Mouse (Mus musculus) midbrain, postnatal 0 days (tissue): ENCODE measurements around the gene Hcar1. TPM values are rescaled to one million over a fixed set of nuclear protein-coding genes. Genes with fewer than 3 reads are reported as not detected.

ENCODE experiments used
- ATAC-seq: fragments of 200-750 bp; cut with Nextera tagmentation; 2 replicates; pipeline ENCODE4 v1.8.0; 2017; ENCODE audit warnings: moderate number of reproducible peaks, mild to moderate bottlenecking, moderate TSS enrichment, moderate library complexity; ENCODE audit not compliant: low FRiP score
- DNase-seq: peaks from one replicate; pipeline ENCODE4 v3.0.0-alpha.2; 2015; ENCODE audit warnings: low spot score
- H3K27ac ChIP-seq: fragments of 300-500 bp; sonication (generic); 2 replicates; pipeline ENCODE4 v1.5.1; 2014; ENCODE audit warnings: low read depth, mild to moderate bottlenecking, low read length, mixed read lengths
- H3K27me3 ChIP-seq: fragments of 300-500 bp; sonication (generic); 2 replicates; pipeline ENCODE4 v1.6.1; 2014; ENCODE audit warnings: low read length, control low read depth, mixed read lengths; ENCODE audit not compliant: insufficient read depth
- H3K36me3 ChIP-seq: fragments of 300-500 bp; sonication (generic); 2 replicates; pipeline ENCODE4 v1.6.1; 2014; ENCODE audit warnings: low read length, control low read depth, mixed read lengths; ENCODE audit not compliant: insufficient read depth
- H3K4me1 ChIP-seq: fragments of 300-500 bp; sonication (generic); 2 replicates; pipeline ENCODE4 v1.6.1; 2014; ENCODE audit warnings: mild to moderate bottlenecking, control low read depth, antibody characterized with exemption, low read length, mixed read lengths; ENCODE audit not compliant: insufficient read depth
- H3K4me2 ChIP-seq: fragments of 300-500 bp; sonication (generic); 2 replicates; pipeline ENCODE4 v1.6.1; 2014; ENCODE audit warnings: low read depth, mild to moderate bottlenecking, low read length, mixed read lengths; ENCODE audit not compliant: poor library complexity, severe bottlenecking
- H3K4me3 ChIP-seq: fragments of 300-500 bp; sonication (generic); 2 replicates; pipeline ENCODE4 v1.5.1; 2014; ENCODE audit warnings: low read depth, mild to moderate bottlenecking, low read length, moderate library complexity
- H3K9ac ChIP-seq: fragments of 300-500 bp; sonication (generic); replicated peaks from 2 replicates; pipeline ENCODE4 v1.6.1; 2014; ENCODE audit warnings: mild to moderate bottlenecking, low read length, moderate library complexity, mixed read lengths; ENCODE audit not compliant: poor library complexity, severe bottlenecking
- H3K9me3 ChIP-seq: fragments of 300-500 bp; sonication (generic); 2 replicates; pipeline ENCODE4 v1.6.1; 2016; ENCODE audit warnings: low read length, control low read depth
- CTCF ChIP-seq: IDR thresholded peaks from 2 replicates; pipeline ENCODE4 v1.5.1; 2016; ENCODE audit warnings: antibody characterized with exemption, mild to moderate bottlenecking
- WGBS: fragments of 180-500 bp; shearing (Covaris S2); extraction: QIAGEN DNeasy Blood & Tissue Kit; methylation state at CpG from one replicate; pipeline ENCODE4 v1.1.7; 2014; 5-methylcytosine and 5-hydroxymethylcytosine counted together
- polyA plus RNA-seq: library from polyadenylated mRNA; unstranded; fragments of >200 nt; fragmentation: Nextera tagmentation; extraction: Ambion mirVana; gene quantifications from 2 replicates; pipeline ENCODE4 v1.2.1, GENCODE M21; 2015
- total RNA-seq: library from RNA; depleted of rRNA; stranded (reverse); fragments of >200 nt; gene quantifications from 2 replicates; pipeline ENCODE4 v1.2.3, GENCODE M21; 2014

Hcar1 gene
- total and polyA plus RNA-seq, 2 experiments from 2014 or later: 0.64 to 1.1 TPM

- no peak for TF ChIP-seq CTCF
- WGBS: 81% methylated on average over 15 of the region's 15 CpGs
- Histone ChIP-seq H3K27ac (no peak overlapping the region), H3K9me3 (no peaks in the 10 kb centered on the region), H3K9ac (no peak overlapping the region), H3K4me1 (no peaks in the 10 kb centered on the region), H3K4me2 (no peak overlapping the region), H3K36me3 (no peaks in the 10 kb centered on the region), H3K27me3 (no peaks in the 10 kb centered on the region), H3K4me3 (no peak overlapping the region)
- DNase-seq (no peak), ATAC-seq (no peak)
Measured at GRCm38 (mm10) chr5:123862374-123863350, 17.2 kb downstream of the Hcar1 start.

GRCm38 (mm10) chr5:123858798-123859197 is 21.0 kb downstream of the Hcar1 start:
- DNase-seq: no peak
- WGBS: 76% methylated on average over 11 of the region's 11 CpGs
- ATAC-seq: no peak
- Histone ChIP-seq H3K27ac (no peak overlapping the region), H3K9ac (no peak overlapping the region), H3K9me3 (no peaks in the 10 kb centered on the region), H3K4me1 (no peaks in the 10 kb centered on the region), H3K4me2 (no peak overlapping the region), H3K36me3 (no peaks in the 10 kb centered on the region), H3K4me3 (no peak overlapping the region), H3K27me3 (no peaks in the 10 kb centered on the region)
- no peak for TF ChIP-seq CTCF

- no peak for TF ChIP-seq CTCF
- DNase-seq (no peak), ATAC-seq (no peak)
- Histone ChIP-seq H3K27me3 (no peaks in the 10 kb centered on the region), H3K36me3 (no peaks in the 10 kb centered on the region), H3K9ac (no peak overlapping the region), H3K4me3 (no peak overlapping the region), H3K4me2 (no peak overlapping the region), H3K4me1 (no peaks in the 10 kb centered on the region), H3K9me3 (no peaks in the 10 kb centered on the region), H3K27ac (no peak overlapping the region)
- WGBS: 90% methylated on average over 9 of the region's 9 CpGs
Measured at GRCm38 (mm10) chr5:123854511-123854910, 25.3 kb downstream of the Hcar1 start.

GRCm38 (mm10) chr5:123853877-123854504 is 25.8 kb downstream of the Hcar1 start:
- no peak overlapping the region for H3K4me3 ChIP-seq
- H3K9ac ChIP-seq: no peak overlapping the region
- H3K4me1 ChIP-seq: no peaks in the 10 kb centered on the region
- no peak for TF ChIP-seq CTCF
- no peaks in the 10 kb centered on the region for H3K36me3 ChIP-seq
- ATAC-seq: no peak
- no peaks in the 10 kb centered on the region for H3K27me3 ChIP-seq
- WGBS: 91% methylated on average over 11 of the region's 11 CpGs
- no peak overlapping the region for H3K27ac ChIP-seq
- no peaks in the 10 kb centered on the region for H3K9me3 ChIP-seq
- no peak for DNase-seq
- H3K4me2 ChIP-seq: no peak overlapping the region

- no peaks in the 10 kb centered on the region for H3K36me3 ChIP-seq
- H3K4me3 ChIP-seq: no peak overlapping the region
- no peaks in the 10 kb centered on the region for H3K9me3 ChIP-seq
- no peak overlapping the region for H3K4me2 ChIP-seq
- H3K27me3 ChIP-seq: no peaks in the 10 kb centered on the region
- no peak for DNase-seq
- H3K9ac ChIP-seq: no peak overlapping the region
- no peaks in the 10 kb centered on the region for H3K4me1 ChIP-seq
- no peak for TF ChIP-seq CTCF
- WGBS: 68% methylated on average over 2 of the region's 2 CpGs
- ATAC-seq: no peak
- no peak overlapping the region for H3K27ac ChIP-seq
Measured at GRCm38 (mm10) chr5:123851398-123851797, 28.4 kb downstream of the Hcar1 start.

- TF ChIP-seq CTCF: no peak
- Histone ChIP-seq H3K27me3 (no peaks in the 10 kb centered on the region), H3K36me3 (no peaks in the 10 kb centered on the region), H3K4me3 (no peak overlapping the region), H3K9me3 (no peaks in the 10 kb centered on the region), H3K4me1 (no peaks in the 10 kb centered on the region), H3K27ac (no peak overlapping the region), H3K4me2 (no peak overlapping the region), H3K9ac (no peak overlapping the region)
- no peak for ATAC-seq
- no peak for DNase-seq
- 95% methylated on average over 14 of the region's 14 CpGs for WGBS
Measured at GRCm38 (mm10) chr5:123844316-123844715, 35.5 kb downstream of the Hcar1 start.
